Mouse (Mus musculus) MEL (cell line): ENCODE data around the gene Dmc1. TPM values are rescaled to one million over a fixed set of nuclear protein-coding genes. Genes with fewer than 3 reads are reported as not detected.

Experiments
- DNase-seq: peaks from one replicate; pipeline ENCODE4 v3.0.0; 2011; ENCODE audit warnings: low read depth, low spot score
- H3K27ac ChIP-seq: 2 replicates; pipeline ENCODE4 v1.5.1; 2012; ENCODE audit warnings: low read depth, mild to moderate bottlenecking, control low read depth, low read length, moderate library complexity; ENCODE audit not compliant: control insufficient read depth
- H3K27me3 ChIP-seq, 2 experiments: fragments of 150-350 bp in 1 of 2; sonication (generic) in 1 of 2; 2 replicates each; pipeline ENCODE4 v1.6.1; 2012; ENCODE audit warnings: low read length in 2 of 2, mild to moderate bottlenecking in 2 of 2, improper control_type of control experiment in 1 of 2, moderate library complexity in 1 of 2; ENCODE audit not compliant: insufficient read depth in 2 of 2, control insufficient read depth in 1 of 2
- H3K36me3 ChIP-seq, 2 experiments: 2 replicates each; pipeline ENCODE4 v1.6.1; 2012 to 2014; ENCODE audit warnings: low read length in 2 of 2, improper control_type of control experiment in 1 of 2, inconsistent platforms in 1 of 2, mild to moderate bottlenecking in 1 of 2; ENCODE audit not compliant: insufficient read depth in 2 of 2, control insufficient read depth in 1 of 2
- H3K4me1 ChIP-seq, 2 experiments: fragments of 150-350 bp in 1 of 2; sonication (generic) in 1 of 2; 2 replicates each; pipeline ENCODE4 v1.6.1; 2012; ENCODE audit warnings: low read length in 2 of 2, improper control_type of control experiment in 1 of 2, mild to moderate bottlenecking in 1 of 2; ENCODE audit not compliant: insufficient read depth in 2 of 2, control insufficient read depth in 1 of 2
- H3K4me3 ChIP-seq, 2 experiments: fragments of 150-350 bp in 1 of 2; sonication (generic) in 1 of 2; 2 replicates each; pipeline ENCODE4 v1.5.1; 2012; ENCODE audit warnings: low read depth in 2 of 2, low read length in 2 of 2, mild to moderate bottlenecking in 2 of 2, moderate library complexity in 2 of 2, control low read depth in 1 of 2, improper control_type of control experiment in 1 of 2; ENCODE audit not compliant: control insufficient read depth in 1 of 2, insufficient read depth in 1 of 2
- H3K79me2 ChIP-seq: 2 replicates; pipeline ENCODE4 v1.6.1; 2012; ENCODE audit warnings: mild to moderate bottlenecking, low read length, moderate library complexity; ENCODE audit not compliant: control insufficient read depth, poor library complexity, insufficient read depth
- H3K9ac ChIP-seq: 2 replicates; pipeline ENCODE4 v1.6.1; 2012; ENCODE audit warnings: low read depth, mild to moderate bottlenecking, control low read depth, low read length, moderate library complexity; ENCODE audit not compliant: control insufficient read depth, poor library complexity, severe bottlenecking
- H3K9me3 ChIP-seq: fragments of 150-350 bp; sonication (generic); replicated peaks from 2 replicates; pipeline ENCODE4 v1.6.1; 2012; ENCODE audit warnings: mild to moderate bottlenecking, low read length, improper control_type of control experiment, moderate library complexity; ENCODE audit not compliant: insufficient read depth
- CHD1 ChIP-seq: IDR thresholded peaks from 2 replicates; pipeline ENCODE4 v1.6.1; 2012; ENCODE audit warnings: low read depth, mild to moderate bottlenecking, inconsistent platforms, low read length, improper control_type of control experiment
- CHD2 ChIP-seq: IDR thresholded peaks from 2 replicates; pipeline ENCODE4 v1.6.1; 2011; ENCODE audit warnings: low read length, improper control_type of control experiment
- ELF1 ChIP-seq: IDR thresholded peaks from 2 replicates; pipeline ENCODE4 v1.6.1; 2014; ENCODE audit warnings: low read depth, mild to moderate bottlenecking, inconsistent platforms, low read length, improper control_type of control experiment, moderate library complexity
- ETS1 ChIP-seq: IDR thresholded peaks from 2 replicates; pipeline ENCODE4 v1.6.1; 2012; ENCODE audit warnings: low read depth, mild to moderate bottlenecking, inconsistent platforms, low read length, improper control_type of control experiment, moderate library complexity
- GABPA ChIP-seq: IDR thresholded peaks from 2 replicates; pipeline ENCODE4 v1.6.1; 2012; ENCODE audit warnings: low read depth, mild to moderate bottlenecking, inconsistent platforms, low read length, improper control_type of control experiment, moderate library complexity
- GATA1 ChIP-seq: IDR thresholded peaks from 2 replicates; pipeline ENCODE4 v1.6.1; 2011; ENCODE audit warnings: low read depth, low read length, improper control_type of control experiment
- HCFC1 ChIP-seq: IDR thresholded peaks from 2 replicates; pipeline ENCODE4 v1.6.1; 2012; ENCODE audit warnings: low read depth, mild to moderate bottlenecking, inconsistent platforms, low read length, improper control_type of control experiment, moderate library complexity
- JUND ChIP-seq: IDR thresholded peaks from 2 replicates; pipeline ENCODE4 v1.6.1; 2011; ENCODE audit warnings: low read depth, mild to moderate bottlenecking, improper control_type of control experiment, low read length
- MAX ChIP-seq: IDR thresholded peaks from 2 replicates; pipeline ENCODE4 v1.6.1; 2011; ENCODE audit warnings: low read length, improper control_type of control experiment
- MYC ChIP-seq: IDR thresholded peaks from 2 replicates; pipeline ENCODE4 v1.6.1; 2011; ENCODE audit warnings: low read depth, mild to moderate bottlenecking, low read length, improper control_type of control experiment, moderate library complexity
- NELFE ChIP-seq: IDR thresholded peaks from 2 replicates; pipeline ENCODE4 v1.6.1; 2011; ENCODE audit warnings: low read depth, low read length, improper control_type of control experiment
- NRF1 ChIP-seq: IDR thresholded peaks from 2 replicates; pipeline ENCODE4 v1.6.1; 2014; ENCODE audit warnings: low read depth, mild to moderate bottlenecking, inconsistent platforms, low read length, improper control_type of control experiment, moderate library complexity; ENCODE audit not compliant: poor library complexity, insufficient read depth, severe bottlenecking
- POLR2A ChIP-seq, 2 experiments: IDR thresholded peaks; 2 replicates each; pipeline ENCODE4 v1.6.1; 2011 to 2012; ENCODE audit warnings: low read length in 2 of 2, mild to moderate bottlenecking in 2 of 2, control low read depth in 1 of 2, improper control_type of control experiment in 1 of 2, low read depth in 1 of 2, moderate library complexity in 1 of 2; ENCODE audit not compliant: control insufficient read depth in 1 of 2, insufficient read depth in 1 of 2, poor library complexity in 1 of 2
- POLR2AphosphoS5 ChIP-seq: IDR thresholded peaks from 2 replicates; pipeline ENCODE4 v1.6.1; 2012; ENCODE audit warnings: low read depth, borderline replicate concordance, mild to moderate bottlenecking, inconsistent platforms, low read length, moderate library complexity, mixed read lengths
- RCOR1 ChIP-seq: IDR thresholded peaks from 2 replicates; pipeline ENCODE4 v1.6.1; 2012; ENCODE audit warnings: low read depth, mild to moderate bottlenecking, inconsistent platforms, low read length, improper control_type of control experiment
- TBP ChIP-seq: IDR thresholded peaks from 2 replicates; pipeline ENCODE4 v1.8.0; 2011; ENCODE audit warnings: low read depth, low read length, improper control_type of control experiment
- UBTF ChIP-seq: IDR thresholded peaks from 2 replicates; pipeline ENCODE4 v1.6.1; 2012; ENCODE audit warnings: low read depth, mild to moderate bottlenecking, inconsistent platforms, low read length, improper control_type of control experiment, moderate library complexity, borderline replicate concordance; ENCODE audit not compliant: insufficient read depth
- USF1 ChIP-seq: IDR thresholded peaks from 2 replicates; pipeline ENCODE4 v1.6.1; 2014; ENCODE audit warnings: low read depth, mild to moderate bottlenecking, inconsistent platforms, low read length, improper control_type of control experiment, moderate library complexity
- USF2 ChIP-seq, 2 experiments: IDR thresholded peaks; 2 replicates each; pipeline ENCODE4 v1.6.1; 2011 to 2012; ENCODE audit warnings: improper control_type of control experiment in 2 of 2, low read length in 2 of 2, borderline replicate concordance in 1 of 2, inconsistent platforms in 1 of 2, low read depth in 1 of 2, mild to moderate bottlenecking in 1 of 2; ENCODE audit not compliant: insufficient read depth in 1 of 2
- ZC3H11A ChIP-seq: IDR thresholded peaks from 2 replicates; pipeline ENCODE4 v1.6.1; 2012; ENCODE audit warnings: low read depth, mild to moderate bottlenecking, inconsistent platforms, low read length, improper control_type of control experiment
- ZMIZ1 ChIP-seq: IDR thresholded peaks from 2 replicates; pipeline ENCODE4 v1.6.1; 2012; ENCODE audit warnings: low read depth, mild to moderate bottlenecking, inconsistent platforms, low read length, improper control_type of control experiment, moderate library complexity
- ZNF384 ChIP-seq: IDR thresholded peaks from 2 replicates; pipeline ENCODE4 v1.6.1; 2012; ENCODE audit warnings: low read depth, mild to moderate bottlenecking, inconsistent platforms, low read length, improper control_type of control experiment
- polyA plus RNA-seq, 2 experiments: library from polyadenylated mRNA; stranded (reverse) in 1 of 2; unstranded in 1 of 2; fragments of >175 nt in 1 of 2; fragments of >200 nt in 1 of 2; gene quantifications; 2 replicates each; pipeline versions ENCODE4 v1.2.1 to v1.2.4; 2012; ENCODE audit warnings: low replicate concordance in 2 of 2, low read depth in 1 of 2; ENCODE audit not compliant: insufficient read length in 2 of 2, insufficient read depth in 1 of 2, missing spikeins in 1 of 2
- total RNA-seq: library from RNA; depleted of rRNA; stranded (reverse); fragments of 300-350 nt; gene quantifications from 2 replicates; pipeline ENCODE4 v1.2.3, GENCODE M21; 2012

Gene Dmc1
- total and polyA plus RNA-seq, 3 experiments: not detected

GRCm38 (mm10) chr15:79525564-79525963 is 79.3 kb downstream of the Dmc1 start:
- H3K27ac ChIP-seq: no peak overlapping the region
- no peak for TF ChIP-seq RCOR1
- TF ChIP-seq NELFE: no peak
- TF ChIP-seq USF1: no peak
- TF ChIP-seq ELF1: no peak
- no peak for TF ChIP-seq HCFC1
- no peak for TF ChIP-seq JUND
- TF ChIP-seq ETS1: no peak
- TF ChIP-seq UBTF: no peak
- TF ChIP-seq CHD1: no peak
- TF ChIP-seq POLR2A (IDR thresholded peaks at IDR 0.05; ENCODE audit: control insufficient read depth in 1 of 2, insufficient read depth in 1 of 2, low read depth in 1 of 2, low read length in 2 of 2, poor library complexity in 1 of 2): no peak
- no peak for TF ChIP-seq ZC3H11A
- no peak for TF ChIP-seq TBP
- TF ChIP-seq USF2 (IDR thresholded peaks at IDR 0.05; ENCODE audit: borderline replicate concordance in 1 of 2, insufficient read depth in 1 of 2, low read depth in 1 of 2, low read length in 2 of 2): no peak
- no peak for TF ChIP-seq GABPA
- no peak for TF ChIP-seq ZMIZ1
- TF ChIP-seq ZNF384: no peak
- no peak for TF ChIP-seq MAX
- TF ChIP-seq MYC: no peak
- TF ChIP-seq GATA1: no peak
- TF ChIP-seq, all 39 proteins: peak for 0
- no peak for DNase-seq
- no peaks in the 10 kb centered on the region for H3K4me1 ChIP-seq
- H3K36me3 ChIP-seq: peaks cover 0 to 3% of the 10 kb centered on the region in 2 experiments; a peak in 2 of 4 replicates
- H3K4me3 ChIP-seq: no peak overlapping the region
- H3K27me3 ChIP-seq: no peaks in the 10 kb centered on the region
- no peaks in the 10 kb centered on the region for H3K79me2 ChIP-seq
- H3K9ac ChIP-seq: no peak overlapping the region
- no peaks in the 10 kb centered on the region for H3K9me3 ChIP-seq

DNA sequence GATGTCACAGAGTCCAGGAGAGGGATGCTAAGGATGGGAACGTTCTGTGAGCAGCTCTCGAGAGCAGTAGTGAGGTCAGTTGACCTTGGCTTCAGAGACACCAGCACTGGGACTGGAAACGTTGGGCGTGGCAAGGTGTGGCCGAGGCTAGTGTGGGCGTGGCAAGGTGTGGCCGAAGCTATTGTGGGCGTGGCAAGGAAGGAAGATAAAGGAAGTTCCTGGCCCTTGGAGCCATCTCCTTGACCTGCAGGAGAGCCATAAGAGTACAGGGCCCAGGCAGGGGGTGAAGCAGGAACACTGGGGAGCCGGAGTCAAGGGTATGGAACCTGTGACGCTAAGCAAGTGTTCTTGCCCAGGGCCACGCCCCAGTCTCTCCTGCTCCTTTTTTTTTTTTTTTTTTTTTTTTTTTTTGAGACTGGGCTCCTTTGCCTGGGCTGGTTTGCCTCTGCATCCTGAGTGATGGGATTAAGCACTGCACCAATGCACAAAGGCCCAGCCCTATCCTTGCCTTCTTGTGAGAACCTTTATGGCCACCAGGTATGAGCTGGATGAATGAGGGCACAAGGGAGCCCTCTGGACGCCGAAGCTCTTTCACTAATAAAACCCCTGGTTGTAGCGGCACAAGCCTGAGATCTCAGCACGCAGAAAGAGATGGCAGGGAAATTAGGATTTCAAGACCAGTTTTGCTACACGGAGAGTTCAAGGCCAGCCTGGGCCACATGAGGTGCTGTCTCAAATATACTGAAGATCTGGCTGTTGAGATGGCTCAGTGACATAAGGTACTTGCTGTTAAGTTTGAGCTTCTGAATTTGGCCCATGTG is 85.3 kb downstream of the Dmc1 start:
- TF ChIP-seq UBTF (no peak), ZNF384 (peak; percentile 36; the same call in 1 of the 2 replicates), NRF1 (no peak), RCOR1 (no peak), CHD2 (no peak), POLR2AphosphoS5 (no peak)
- Histone ChIP-seq H3K9ac (no peak overlapping the region), H3K4me3 (no peak overlapping the region), H3K9me3 (no peaks in the 10 kb centered on the region), H3K79me2 (no peaks in the 10 kb centered on the region), H3K27me3 (no peaks in the 10 kb centered on the region), H3K36me3 (peaks cover 0 to 9% of the 10 kb centered on the region in 2 experiments; a peak in 3 of 4 replicates), H3K27ac (no peak overlapping the region), H3K4me1 (peaks cover 0 to 23% of the 10 kb centered on the region in 2 experiments; a peak in 3 of 4 replicates)
- DNase-seq: no peak
